Mouse (Mus musculus): ENCODE results near the gene Mrfap1.
A peak's percentile ranks its signal among the peaks of the same experiment; 100 is the strongest.
"Not testable (repeated sequence)": the region's sequence is repeated elsewhere in the genome, so short reads cannot be mapped to it uniquely, and the experiment has no call there.

DNA sequence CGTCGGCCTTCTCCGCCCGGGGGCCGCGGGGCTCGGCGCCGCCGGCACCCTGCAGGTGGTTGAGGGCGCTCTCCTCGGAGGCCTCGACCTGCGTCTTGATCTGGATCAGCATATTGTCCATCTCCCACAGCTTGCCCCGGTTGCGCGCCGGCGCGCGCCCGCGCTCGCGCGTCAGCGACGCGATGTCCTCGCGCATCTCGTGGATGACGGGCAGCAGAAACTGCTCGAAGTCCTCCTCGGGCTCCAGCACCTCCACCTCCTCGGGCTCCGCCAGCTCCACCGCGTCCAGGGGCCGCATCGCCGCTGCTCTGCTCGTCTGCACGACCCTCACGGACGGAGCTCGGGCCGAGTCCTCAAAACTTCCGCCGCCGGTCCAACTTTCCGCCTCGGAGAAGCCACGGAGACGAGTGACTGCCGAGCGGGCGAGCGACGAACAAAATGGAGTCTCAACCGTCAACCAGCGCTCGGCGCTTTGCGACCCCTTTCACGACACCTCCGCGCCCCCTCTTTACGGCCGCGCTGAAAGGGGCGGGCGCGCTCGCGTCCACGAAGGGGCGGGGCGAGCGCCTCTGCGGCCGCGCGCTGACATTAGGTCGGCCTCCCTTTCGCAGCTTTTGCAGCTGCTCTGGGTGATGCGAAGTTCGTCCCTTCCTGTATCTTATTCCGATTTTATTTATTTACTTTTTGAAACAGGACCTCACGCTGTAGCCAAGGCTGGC is at the start of gene Mrfap1:
- TF ChIP-seq CTCF (conservative IDR thresholded peaks at IDR 0.05 in 1 of 2, IDR thresholded peaks at IDR 0.05 in 1 of 2; ENCODE audit: low read depth in 2 of 2, low read length in 2 of 2); BHLHE40 (IDR thresholded peaks at IDR 0.05; ENCODE audit: low read depth, low read length); CHD1 (IDR thresholded peaks at IDR 0.05; ENCODE audit: low read depth, low read length); GABPA (IDR thresholded peaks at IDR 0.05; ENCODE audit: insufficient replicate concordance, low read depth, low read length); RAD21 (IDR thresholded peaks at IDR 0.05; ENCODE audit: low read depth, low read length); ETS1 (conservative IDR thresholded peaks at IDR 0.05; ENCODE audit: low read depth, low read length): not testable (repeated sequence)
- TF ChIP-seq POLR2A (IDR thresholded peaks at IDR 0.05; ENCODE audit: low read depth, low read length) (peak; percentile 91), HCFC1 (IDR thresholded peaks at IDR 0.05; ENCODE audit: low read depth, low read length) (peak; percentile 80), MAZ (IDR thresholded peaks at IDR 0.05; ENCODE audit: low read depth, low read length) (peak; percentile 78; the same call in 1 of the 2 replicates), ZMIZ1 (IDR thresholded peaks at IDR 0.05; ENCODE audit: low read depth, low read length) (peak; percentile 82), POLR2AphosphoS2 (IDR thresholded peaks at IDR 0.05; ENCODE audit: low read depth, low read length) (peak; percentile 56; the same call in 1 of the 2 replicates), ELF1 (IDR thresholded peaks at IDR 0.05; ENCODE audit: low read depth, low read length) (peak; percentile 63; the same call in 1 of the 2 replicates), KAT2A (IDR thresholded peaks at IDR 0.05; ENCODE audit: insufficient replicate concordance, low read length) (peak; percentile 70; the same call in 1 of the 2 replicates)

All from CH12.LX (cell line).